Comparison of ENCODE assay signal across 8 mouse cellular contexts in genomic region chr13:101233181-101233842, GRCm38 (mm10).
DNase-seq lines count a peak whose midpoint lies in the region; ATAC-seq and TF ChIP-seq lines count a peak whose summit lies in the region.

No protein-coding gene starts in this region.

- H3K4me1 ChIP-seq in liver, adult 2 months (ENCODE audit: control insufficient read depth, insufficient read depth, low read length): no peaks in the 10 kb centered on the region
- no peaks in the 10 kb centered on the region for H3K4me1 ChIP-seq in liver, embryonic 12.5 days
- H3K4me1 ChIP-seq in heart, adult 2 months (ENCODE audit: control insufficient read depth, insufficient read depth, low read length): peaks cover 7% of the 10 kb centered on the region
- H3K4me1 ChIP-seq in kidney, embryonic 15.5 days: peaks cover 12% of the 10 kb centered on the region

- intact Hi-C loops in heart, adult 2 months (cut with DNase I): no loop called here

- no peak overlapping the region for H3K27ac ChIP-seq in liver, adult 2 months (replicated peaks; ENCODE audit: insufficient read depth, low read depth, low read length)
- H3K27ac ChIP-seq in liver, embryonic 12.5 days: no peak overlapping the region
- peak overlapping the region; percentile 64 for H3K27ac ChIP-seq in heart, adult 2 months
- H3K27ac ChIP-seq in kidney, embryonic 15.5 days: no peak overlapping the region

- H3K9ac ChIP-seq in liver, adult 2 months (ENCODE audit: low read depth, low read length): no peak overlapping the region
- no peak overlapping the region for H3K9ac ChIP-seq in liver, embryonic 12.5 days
- H3K9ac ChIP-seq in heart, adult 2 months (ENCODE audit: low read depth, low read length): peak overlapping the region; percentile 33; the same call in 1 of the 2 replicates
- H3K9ac ChIP-seq in kidney, embryonic 15.5 days: no peak overlapping the region

- no peak for TF ChIP-seq CTCF in liver, adult 2 months (IDR thresholded peaks at IDR 0.05; ENCODE audit: low read depth, low read length)
- no peak for TF ChIP-seq CTCF in heart, adult 2 months (IDR thresholded peaks at IDR 0.05)

- H3K36me3 ChIP-seq in liver, adult 2 months (ENCODE audit: control insufficient read depth, insufficient read depth, low read length): no peaks in the 10 kb centered on the region
- no peaks in the 10 kb centered on the region for H3K36me3 ChIP-seq in liver, embryonic 12.5 days
- H3K36me3 ChIP-seq in heart, adult 2 months (ENCODE audit: control insufficient read depth, insufficient read depth, low read length): peaks cover 5% of the 10 kb centered on the region; the same call in 1 of the 2 replicates
- no peaks in the 10 kb centered on the region for H3K36me3 ChIP-seq in kidney, embryonic 15.5 days

- no peak overlapping the region for H3K4me2 ChIP-seq in liver, embryonic 12.5 days
- H3K4me2 ChIP-seq in kidney, embryonic 15.5 days: no peak overlapping the region

- H3K4me3 ChIP-seq in liver, adult 2 months (ENCODE audit: insufficient read depth, low read depth, low read length): no peak overlapping the region
- H3K4me3 ChIP-seq in liver, embryonic 12.5 days: no peak overlapping the region
- H3K4me3 ChIP-seq in heart, adult 2 months: no peak overlapping the region
- no peak overlapping the region for H3K4me3 ChIP-seq in kidney, embryonic 15.5 days (replicated peaks)

- no peaks in the 10 kb centered on the region for H3K9me3 ChIP-seq in liver, embryonic 12.5 days (replicated peaks)
- no peaks in the 10 kb centered on the region for H3K9me3 ChIP-seq in kidney, embryonic 15.5 days (replicated peaks)

- no peak for TF ChIP-seq POLR2A in liver, adult 2 months (IDR thresholded peaks at IDR 0.05; ENCODE audit: extremely low read depth, insufficient read depth, low read length)
- TF ChIP-seq POLR2A in heart, adult 2 months (IDR thresholded peaks at IDR 0.05; ENCODE audit: insufficient read depth, low read depth, low read length): no peak

- H3K79me2 ChIP-seq in liver, adult 2 months (ENCODE audit: control insufficient read depth, insufficient read depth, low read length): no peaks in the 10 kb centered on the region
- H3K79me2 ChIP-seq in heart, adult 2 months (replicated peaks; ENCODE audit: control insufficient read depth, insufficient read depth, low read length): no peaks in the 10 kb centered on the region

- no peaks in the 10 kb centered on the region for H3K27me3 ChIP-seq in liver, adult 2 months (ENCODE audit: control insufficient read depth, insufficient read depth, low read length)
- no peaks in the 10 kb centered on the region for H3K27me3 ChIP-seq in liver, embryonic 12.5 days (replicated peaks)
- H3K27me3 ChIP-seq in heart, adult 2 months (ENCODE audit: control insufficient read depth, insufficient read depth, low read length): no peaks in the 10 kb centered on the region
- no peaks in the 10 kb centered on the region for H3K27me3 ChIP-seq in kidney, embryonic 15.5 days

- no peak for ATAC-seq in liver, embryonic 12.5 days
- 0 out of 2 replicates have a peak, but pooled peaks have one; percentile 52 for ATAC-seq in kidney, embryonic 15.5 days (replicated peaks; ENCODE audit: low FRiP score)

- TF ChIP-seq EP300 in heart, adult 2 months (IDR thresholded peaks at IDR 0.05; ENCODE audit: insufficient read depth, low read depth, low read length): no peak

- WGBS in liver, adult 2 months: 51% methylated on average over 8 of the region's 8 CpGs
- 30% methylated on average over 8 of the region's 8 CpGs for WGBS in liver, embryonic 12.5 days (ENCODE audit: insufficient replicate concordance)
- WGBS in heart, adult 2 months: 15% methylated on average over 8 of the region's 8 CpGs
- WGBS in kidney, embryonic 15.5 days: 58% methylated on average over 8 of the region's 8 CpGs

- peak; percentile 27 for DNase-seq in liver, adult 2 months (ENCODE audit: extremely low read depth, low read depth, low spot score)
- peak; percentile 94 for DNase-seq in cerebellum, adult 9-11 months
- DNase-seq in heart, adult 2 months: peak; percentile 23 to 60
- DNase-seq in lung, postnatal 36 days: peak; percentile 42
- peak; percentile 97 for DNase-seq in telencephalon, adult 2 months (ENCODE audit: low read depth, low spot score)
- DNase-seq in urinary bladder, postnatal 25 days (ENCODE audit: low spot score): no peak
